Mouse (Mus musculus) MEL (cell line): ENCODE results near the gene Actr3.
A peak's percentile ranks its signal among the peaks of the same experiment; 100 is the strongest.

ENCODE experiments used
- CTCF ChIP-seq, 3 experiments: IDR thresholded peaks in 2 of 3; conservative IDR thresholded peaks in 1 of 3; 2 replicates each; pipeline ENCODE4 v1.5.1; 2011 to 2012; ENCODE audit warnings: low read length in 3 of 3, low read depth in 2 of 3, mild to moderate bottlenecking in 2 of 3, improper control_type of control experiment in 1 of 3, inconsistent platforms in 1 of 3, mixed read lengths in 1 of 3, moderate library complexity in 1 of 3; ENCODE audit not compliant: control insufficient read depth in 1 of 3, insufficient read depth in 1 of 3, poor library complexity in 1 of 3, severe bottlenecking in 1 of 3
- EP300 ChIP-seq, 2 experiments: IDR thresholded peaks; 2 replicates each; pipeline ENCODE4 v1.6.1; 2011; ENCODE audit warnings: improper control_type of control experiment in 2 of 2, low read length in 2 of 2, low read depth in 1 of 2, mild to moderate bottlenecking in 1 of 2
- KAT2A ChIP-seq: conservative IDR thresholded peaks from 2 replicates; pipeline ENCODE4 v1.6.1; 2012; ENCODE audit warnings: low read depth, low read length, improper control_type of control experiment, inconsistent platforms
- MYC ChIP-seq: IDR thresholded peaks from 2 replicates; pipeline ENCODE4 v1.6.1; 2011; ENCODE audit warnings: low read depth, mild to moderate bottlenecking, low read length, improper control_type of control experiment, moderate library complexity
- POLR2A ChIP-seq, 2 experiments: IDR thresholded peaks; 2 replicates each; pipeline ENCODE4 v1.6.1; 2011 to 2012; ENCODE audit warnings: low read length in 2 of 2, mild to moderate bottlenecking in 2 of 2, control low read depth in 1 of 2, improper control_type of control experiment in 1 of 2, low read depth in 1 of 2, moderate library complexity in 1 of 2; ENCODE audit not compliant: control insufficient read depth in 1 of 2, insufficient read depth in 1 of 2, poor library complexity in 1 of 2
- RAD21 ChIP-seq: IDR thresholded peaks from 2 replicates; pipeline ENCODE4 v1.6.1; 2011; ENCODE audit warnings: mild to moderate bottlenecking, low read depth, low read length, improper control_type of control experiment
- TBP ChIP-seq: IDR thresholded peaks from 2 replicates; pipeline ENCODE4 v1.8.0; 2011; ENCODE audit warnings: low read depth, low read length, improper control_type of control experiment
- ZC3H11A ChIP-seq: IDR thresholded peaks from 2 replicates; pipeline ENCODE4 v1.6.1; 2012; ENCODE audit warnings: low read depth, mild to moderate bottlenecking, inconsistent platforms, low read length, improper control_type of control experiment

DNA sequence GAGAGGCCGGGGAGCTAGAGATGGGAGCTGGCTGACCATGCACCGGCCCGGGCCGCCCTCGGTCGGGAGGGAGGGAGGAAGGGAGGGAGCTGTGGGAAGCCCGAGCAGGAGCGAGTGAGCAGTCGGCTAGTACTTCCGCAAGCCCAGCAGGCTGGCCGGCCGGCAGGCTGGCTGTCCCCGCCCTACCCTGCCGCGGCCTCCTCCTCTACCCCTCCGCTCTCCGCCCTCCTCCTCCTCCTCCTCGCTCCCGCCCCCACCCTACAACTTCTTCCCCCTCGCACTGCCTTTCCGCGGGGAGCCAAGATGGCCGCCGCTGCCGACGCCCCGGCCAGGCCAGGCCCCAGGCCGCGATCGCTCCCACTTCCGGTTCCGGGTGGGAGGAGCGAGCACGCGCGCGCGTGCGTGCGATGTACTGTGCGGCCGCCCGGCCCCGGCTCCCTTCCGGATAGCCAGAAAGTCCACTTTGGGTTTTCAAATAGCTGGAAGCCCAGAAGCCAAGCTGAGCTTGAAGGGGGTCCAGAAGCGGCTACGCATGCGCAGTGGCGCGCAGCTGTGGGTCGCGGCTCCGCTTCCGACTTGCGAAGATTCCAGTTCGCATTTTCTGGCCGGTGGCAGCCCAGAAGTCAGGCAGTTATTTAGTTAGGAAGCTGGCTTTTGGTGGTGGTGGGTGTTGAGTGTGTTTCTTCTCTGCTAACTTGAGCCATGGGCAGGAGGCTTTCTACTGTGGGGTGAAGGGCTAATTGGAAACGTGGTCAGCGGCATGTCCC lies at the start of gene Actr3:
- TF ChIP-seq CTCF (IDR thresholded peaks at IDR 0.05 in 2 of 3, conservative IDR thresholded peaks at IDR 0.05 in 1 of 3; ENCODE audit: control insufficient read depth in 1 of 3, insufficient read depth in 1 of 3, low read depth in 2 of 3, low read length in 3 of 3, poor library complexity in 1 of 3, severe bottlenecking in 1 of 3): no peak
- no peak for TF ChIP-seq ZC3H11A
- TF ChIP-seq POLR2A (IDR thresholded peaks at IDR 0.05; ENCODE audit: control insufficient read depth in 1 of 2, insufficient read depth in 1 of 2, low read depth in 1 of 2, low read length in 2 of 2, poor library complexity in 1 of 2): peak; percentile 57 to 92
- peak in 1 of 2 experiments; percentile 50; a peak in 1 of 4 replicates for TF ChIP-seq EP300 (IDR thresholded peaks at IDR 0.05; ENCODE audit: low read depth in 1 of 2, low read length in 2 of 2)
- no peak for TF ChIP-seq RAD21
- TF ChIP-seq KAT2A: no peak; the same call in 1 of the 2 replicates
- peak; percentile 64; the same call in 1 of the 2 replicates for TF ChIP-seq MYC
- TF ChIP-seq TBP: peak; percentile 95
